8 mouse cellular contexts compared by ENCODE assay signal in genomic region chr7:37343021-37343593, GRCm38 (mm10).
DNase-seq lines count a peak whose midpoint lies in the region; ATAC-seq and TF ChIP-seq lines count a peak whose summit lies in the region.

No protein-coding gene starts in this region.

- no peaks in the 10 kb centered on the region for H3K9me3 ChIP-seq in lung, embryonic 14.5 days (ENCODE audit: low read depth, low read length)
- H3K9me3 ChIP-seq in embryonic facial prominence, embryonic 10.5 days: no peaks in the 10 kb centered on the region
- no peaks in the 10 kb centered on the region for H3K9me3 ChIP-seq in hindbrain, postnatal 0 days (ENCODE audit: low read length)
- H3K9me3 ChIP-seq in neural tube, embryonic 12.5 days: no peaks in the 10 kb centered on the region

- H3K4me2 ChIP-seq in lung, embryonic 14.5 days: peak overlapping the region; percentile 80
- H3K4me2 ChIP-seq in hindbrain, postnatal 0 days (ENCODE audit: low read depth, low read length): peak overlapping the region; percentile 60
- H3K4me2 ChIP-seq in neural tube, embryonic 12.5 days (replicated peaks): peak overlapping the region; percentile 70

- WGBS in lung, embryonic 14.5 days: 17% methylated on average over 23 of the region's 23 CpGs
- 27% methylated on average over 23 of the region's 23 CpGs for WGBS in embryonic facial prominence, embryonic 10.5 days
- WGBS in hindbrain, postnatal 0 days: 7% methylated on average over 23 of the region's 23 CpGs
- 11% methylated on average over 23 of the region's 23 CpGs for WGBS in neural tube, embryonic 12.5 days

- H3K27ac ChIP-seq in lung, embryonic 14.5 days (ENCODE audit: low read depth): no peak overlapping the region
- H3K27ac ChIP-seq in embryonic facial prominence, embryonic 10.5 days (replicated peaks): no peak overlapping the region; the same call in 1 of the 2 replicates
- H3K27ac ChIP-seq in hindbrain, postnatal 0 days: no peak overlapping the region
- H3K27ac ChIP-seq in neural tube, embryonic 12.5 days: 0 out of 2 replicates have a peak overlapping the region, but pooled peaks have one; percentile 4

- TF ChIP-seq CTCF in lung, embryonic 14.5 days (IDR thresholded peaks at IDR 0.05; ENCODE audit: low read depth): peak; percentile 15; the same call in 1 of the 2 replicates
- peak; percentile 45 for TF ChIP-seq CTCF in hindbrain, postnatal 0 days (IDR thresholded peaks at IDR 0.05; ENCODE audit: low read depth)

- H3K4me1 ChIP-seq in lung, embryonic 14.5 days (ENCODE audit: insufficient read depth): 0 out of 2 replicates have a peak, but pooled peaks cover 4% of the 10 kb centered on the region
- H3K4me1 ChIP-seq in embryonic facial prominence, embryonic 10.5 days: peaks cover 34% of the 10 kb centered on the region
- peaks cover 2% of the 10 kb centered on the region; the same call in 1 of the 2 replicates for H3K4me1 ChIP-seq in hindbrain, postnatal 0 days (ENCODE audit: insufficient read depth, low read length)
- H3K4me1 ChIP-seq in neural tube, embryonic 12.5 days: peaks cover 35% of the 10 kb centered on the region

- DNase-seq in lung, embryonic 14.5 days: peak; percentile 46
- no peak for DNase-seq in lung, postnatal 14 days
- peak; percentile 31 for DNase-seq in embryonic facial prominence, embryonic 10.5 days (ENCODE audit: low spot score)
- peak; percentile 61 for DNase-seq in hindbrain, postnatal 0 days (ENCODE audit: low spot score)
- no peak for DNase-seq in spleen, postnatal 14 days (ENCODE audit: low spot score in 2 of 2)
- no peak for DNase-seq in layer of hippocampus, adult 18-20 months (ENCODE audit: low spot score in 2 of 2)
- DNase-seq in layer of hippocampus, postnatal 36 days: no peak

- no peaks in the 10 kb centered on the region for H3K27me3 ChIP-seq in lung, embryonic 14.5 days (ENCODE audit: insufficient read depth, low read length)
- H3K27me3 ChIP-seq in embryonic facial prominence, embryonic 10.5 days (replicated peaks; ENCODE audit: low read depth, poor library complexity, severe bottlenecking): peaks cover 75% of the 10 kb centered on the region
- H3K27me3 ChIP-seq in hindbrain, postnatal 0 days (ENCODE audit: insufficient read depth, low read length): no peaks in the 10 kb centered on the region
- no peaks in the 10 kb centered on the region for H3K27me3 ChIP-seq in neural tube, embryonic 12.5 days (replicated peaks)

- H3K4me3 ChIP-seq in lung, embryonic 14.5 days (ENCODE audit: low read depth, low read length): peak overlapping the region; percentile 35
- peak overlapping the region; percentile 49 for H3K4me3 ChIP-seq in embryonic facial prominence, embryonic 10.5 days
- peak overlapping the region; percentile 27 for H3K4me3 ChIP-seq in hindbrain, postnatal 0 days (ENCODE audit: low read length)
- peak overlapping the region; percentile 21 for H3K4me3 ChIP-seq in neural tube, embryonic 12.5 days

- ATAC-seq in lung, embryonic 14.5 days (ENCODE audit: insufficient read depth): peak; percentile 26; the same call in 1 of the 2 replicates
- peak; percentile 42 for ATAC-seq in hindbrain, postnatal 0 days
- peak; percentile 57; the same call in 1 of the 2 replicates for ATAC-seq in neural tube, embryonic 12.5 days (ENCODE audit: low FRiP score, low read depth)

- H3K9ac ChIP-seq in lung, embryonic 14.5 days: peak overlapping the region; percentile 36
- H3K9ac ChIP-seq in hindbrain, postnatal 0 days (replicated peaks; ENCODE audit: low read length): peak overlapping the region; percentile 17; the same call in 1 of the 2 replicates
- peak overlapping the region; percentile 47 for H3K9ac ChIP-seq in neural tube, embryonic 12.5 days

- H3K36me3 ChIP-seq in lung, embryonic 14.5 days (ENCODE audit: insufficient read depth): no peaks in the 10 kb centered on the region
- H3K36me3 ChIP-seq in embryonic facial prominence, embryonic 10.5 days (replicated peaks): no peaks in the 10 kb centered on the region
- no peaks in the 10 kb centered on the region for H3K36me3 ChIP-seq in hindbrain, postnatal 0 days (ENCODE audit: insufficient read depth, low read length)
- H3K36me3 ChIP-seq in neural tube, embryonic 12.5 days: no peaks in the 10 kb centered on the region

Comparison
In these comparisons a context has a peak if more than half of its experiments do, and no peak if none do; other contexts are left out.
1. DNase-seq: peak in lung, embryonic 14.5 days (single experiment), embryonic facial prominence, embryonic 10.5 days (single experiment) and hindbrain, postnatal 0 days (single experiment); none in lung, postnatal 14 days (single experiment), spleen, postnatal 14 days (0 of 2), layer of hippocampus, adult 18-20 months (0 of 2) and layer of hippocampus, postnatal 36 days (0 of 2).
2. Peak in every context shown above with its lines, with median percentiles within 50 percentile points of each other: ATAC-seq, H3K4me2 ChIP-seq, H3K4me3 ChIP-seq and H3K9ac ChIP-seq.